Mouse (Mus musculus) heart, adult 8-10 months (tissue): Measurements from ENCODE around the gene Ehd3. TPM values are rescaled to one million over a fixed set of nuclear protein-coding genes. Genes with fewer than 3 reads are reported as not detected.

Experiments used
- total RNA-seq, 4 experiments: library from RNA; stranded (reverse); gene quantifications; 2 replicates each; pipeline ENCODE4 v1.2.4; 2022

Gene Ehd3
- total RNA-seq, 4 experiments from 2014 or later: 2.7 to 4.1 (median 3.2) TPM

Other genes with a start within 250 kb of the Ehd3 start
- not detected for gene Galnt14, start 93.7 kb upstream of the Ehd3 start, total RNA-seq
- 100 to 1,000 TPM; 121 to 178 (median 130) TPM for gene Xdh, start 146.1 kb downstream of the Ehd3 start, total RNA-seq
- gene Srd5a2, start 243.8 kb downstream of the Ehd3 start, total RNA-seq: under 1 TPM in 3 of 4 experiments, not detected in 1; 0.19 to 0.49 (median 0.31) TPM